Mouse (Mus musculus): ENCODE measurements around the gene Gm3696.
"Not testable (repeated sequence)": the region's sequence is repeated elsewhere in the genome, so short reads cannot be mapped to it uniquely, and the experiment has no call there.

Gm3696 gene

GRCm38 (mm10) chr14:7100521-7100920 lies at the start of gene Gm3696:
Gene Gm3696, minus strand, starts transcription at chr14:7100621.
- DNase-seq (ENCODE audit: low read depth): not testable (repeated sequence)

GRCm38 (mm10) chr14:7125312-7125711 lies 24.9 kb upstream of the Gm3696 start, which contains the start of gene Gm6676:
Gene Gm6676, minus strand, starts transcription at chr14:7125412.
- DNase-seq (ENCODE audit: low read depth): not testable (repeated sequence)

DNA sequence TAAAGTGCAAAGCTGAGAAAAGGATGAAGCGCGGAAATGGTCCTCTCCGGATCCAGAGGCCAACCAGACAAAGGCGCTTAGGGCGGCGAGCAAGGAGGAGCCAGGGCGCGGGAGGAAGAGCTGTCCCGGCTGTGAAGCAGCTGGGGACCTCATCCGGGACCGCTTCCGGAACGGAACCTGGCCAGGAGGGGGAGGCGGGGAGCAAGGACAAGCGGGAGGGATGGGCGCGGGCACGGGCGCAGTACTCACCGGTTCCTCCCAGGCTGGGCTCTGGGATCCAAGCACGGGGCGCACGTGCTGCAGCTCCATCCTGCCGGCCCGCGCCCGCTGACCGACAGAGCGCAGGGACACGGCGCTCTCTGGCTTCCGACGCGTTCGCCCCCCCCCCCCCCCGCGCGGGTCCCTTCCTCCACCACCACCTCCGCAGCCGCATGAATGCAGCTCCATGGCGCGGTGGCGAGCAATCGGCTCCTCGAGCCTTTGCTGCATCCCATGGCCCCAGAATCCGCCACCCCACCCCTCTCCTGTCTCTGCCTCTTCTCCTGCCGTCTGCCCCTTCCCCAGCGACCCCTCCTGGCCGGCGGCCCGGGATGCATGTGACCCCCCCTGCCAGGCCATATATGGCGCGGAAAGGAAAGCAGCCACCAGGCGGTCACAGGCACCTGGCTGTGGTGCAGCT lies 4.8 kb upstream of the Gm3696 start:
- not testable (repeated sequence) for DNase-seq (ENCODE audit: low read depth)

GRCm38 (mm10) chr14:7044870-7045269 lies 55.6 kb downstream of the Gm3696 start, which contains the start of gene Gm3685:
Gene Gm3685, minus strand, starts transcription at chr14:7044970.
- DNase-seq (ENCODE audit: low read depth): not testable (repeated sequence)
